Mouse (Mus musculus) testis, postnatal 10 days (tissue): Measurements from ENCODE around the gene Arhgap44.
A peak's percentile ranks its signal among the peaks of the same experiment; 100 is the strongest.

Experiments used
- DNase-seq: peaks from one replicate; pipeline ENCODE4 v3.0.0; 2021; ENCODE audit warnings: low spot score

Arhgap44 gene

GRCm38 (mm10) chr11:65088451-65089222 is 74.1 kb downstream of the Arhgap44 start:
- peak; percentile 78 for DNase-seq

- DNase-seq, result no peak
Observed at GRCm38 (mm10) chr11:65080761-65081160, 82.0 kb downstream of the Arhgap44 start.

- DNase-seq, result no peak
Observed at GRCm38 (mm10) chr11:65080274-65080673, 82.5 kb downstream of the Arhgap44 start.

- DNase-seq, result no peak
Observed at GRCm38 (mm10) chr11:65069609-65070008, 93.2 kb downstream of the Arhgap44 start.

- DNase-seq, result no peak
Observed at GRCm38 (mm10) chr11:65069051-65069450, 93.7 kb downstream of the Arhgap44 start.

GRCm38 (mm10) chr11:65065201-65065600 is 97.6 kb downstream of the Arhgap44 start:
- DNase-seq, result no peak

- DNase-seq, result no peak
Observed at GRCm38 (mm10) chr11:65061437-65061836, 101.3 kb downstream of the Arhgap44 start.

GRCm38 (mm10) chr11:65059531-65059930 is 103.2 kb downstream of the Arhgap44 start:
- DNase-seq, result no peak

GRCm38 (mm10) chr11:65058224-65058908 is 104.4 kb downstream of the Arhgap44 start:
- no peak for DNase-seq

GRCm38 (mm10) chr11:65055596-65055995 is 107.2 kb downstream of the Arhgap44 start:
- no peak for DNase-seq

GRCm38 (mm10) chr11:65054216-65054615 is 108.5 kb downstream of the Arhgap44 start:
- no peak for DNase-seq

- DNase-seq, result no peak
Observed at GRCm38 (mm10) chr11:65050819-65051218, 111.9 kb downstream of the Arhgap44 start.

- no peak for DNase-seq
Observed at GRCm38 (mm10) chr11:65049090-65049489, 113.7 kb downstream of the Arhgap44 start.

GRCm38 (mm10) chr11:65040556-65040955 is 122.2 kb downstream of the Arhgap44 start:
- DNase-seq, result no peak

GRCm38 (mm10) chr11:65039517-65040095 is 123.2 kb downstream of the Arhgap44 start:
- DNase-seq, result no peak

GRCm38 (mm10) chr11:65038996-65039395 is 123.8 kb downstream of the Arhgap44 start:
- DNase-seq, result no peak

- no peak for DNase-seq
Observed at GRCm38 (mm10) chr11:65032221-65032620, 130.5 kb downstream of the Arhgap44 start.

GRCm38 (mm10) chr11:65030201-65030600 is 132.6 kb downstream of the Arhgap44 start:
- no peak for DNase-seq

- no peak for DNase-seq
Observed at GRCm38 (mm10) chr11:65028049-65028448, 134.7 kb downstream of the Arhgap44 start.

- DNase-seq, result no peak
Observed at GRCm38 (mm10) chr11:65022771-65023170, 140.0 kb downstream of the Arhgap44 start.

- no peak for DNase-seq
Observed at GRCm38 (mm10) chr11:65020744-65021143, 142.0 kb downstream of the Arhgap44 start.

GRCm38 (mm10) chr11:65016754-65017153 is 146.0 kb downstream of the Arhgap44 start:
- no peak for DNase-seq

- no peak for DNase-seq
Observed at GRCm38 (mm10) chr11:65013906-65014305, 148.9 kb downstream of the Arhgap44 start.
